Mouse (Mus musculus) MEL (cell line): ENCODE results near the gene Rbm38. TPM values are rescaled to one million over a fixed set of nuclear protein-coding genes. Genes with fewer than 3 reads are reported as not detected.

ENCODE experiments used
- DNase-seq: peaks from one replicate; pipeline ENCODE4 v3.0.0; 2011; ENCODE audit warnings: low read depth, low spot score
- H3K27ac ChIP-seq: 2 replicates; pipeline ENCODE4 v1.5.1; 2012; ENCODE audit warnings: low read depth, mild to moderate bottlenecking, control low read depth, low read length, moderate library complexity; ENCODE audit not compliant: control insufficient read depth
- H3K27me3 ChIP-seq, 2 experiments: fragments of 150-350 bp in 1 of 2; sonication (generic) in 1 of 2; 2 replicates each; pipeline ENCODE4 v1.6.1; 2012; ENCODE audit warnings: low read length in 2 of 2, mild to moderate bottlenecking in 2 of 2, improper control_type of control experiment in 1 of 2, moderate library complexity in 1 of 2; ENCODE audit not compliant: insufficient read depth in 2 of 2, control insufficient read depth in 1 of 2
- H3K36me3 ChIP-seq, 2 experiments: 2 replicates each; pipeline ENCODE4 v1.6.1; 2012 to 2014; ENCODE audit warnings: low read length in 2 of 2, improper control_type of control experiment in 1 of 2, inconsistent platforms in 1 of 2, mild to moderate bottlenecking in 1 of 2; ENCODE audit not compliant: insufficient read depth in 2 of 2, control insufficient read depth in 1 of 2
- H3K4me1 ChIP-seq, 2 experiments: fragments of 150-350 bp in 1 of 2; sonication (generic) in 1 of 2; 2 replicates each; pipeline ENCODE4 v1.6.1; 2012; ENCODE audit warnings: low read length in 2 of 2, improper control_type of control experiment in 1 of 2, mild to moderate bottlenecking in 1 of 2; ENCODE audit not compliant: insufficient read depth in 2 of 2, control insufficient read depth in 1 of 2
- H3K4me3 ChIP-seq, 2 experiments: fragments of 150-350 bp in 1 of 2; sonication (generic) in 1 of 2; 2 replicates each; pipeline ENCODE4 v1.5.1; 2012; ENCODE audit warnings: low read depth in 2 of 2, low read length in 2 of 2, mild to moderate bottlenecking in 2 of 2, moderate library complexity in 2 of 2, control low read depth in 1 of 2, improper control_type of control experiment in 1 of 2; ENCODE audit not compliant: control insufficient read depth in 1 of 2, insufficient read depth in 1 of 2
- H3K79me2 ChIP-seq: 2 replicates; pipeline ENCODE4 v1.6.1; 2012; ENCODE audit warnings: mild to moderate bottlenecking, low read length, moderate library complexity; ENCODE audit not compliant: control insufficient read depth, poor library complexity, insufficient read depth
- H3K9ac ChIP-seq: 2 replicates; pipeline ENCODE4 v1.6.1; 2012; ENCODE audit warnings: low read depth, mild to moderate bottlenecking, control low read depth, low read length, moderate library complexity; ENCODE audit not compliant: control insufficient read depth, poor library complexity, severe bottlenecking
- H3K9me3 ChIP-seq: fragments of 150-350 bp; sonication (generic); replicated peaks from 2 replicates; pipeline ENCODE4 v1.6.1; 2012; ENCODE audit warnings: mild to moderate bottlenecking, low read length, improper control_type of control experiment, moderate library complexity; ENCODE audit not compliant: insufficient read depth
- BHLHE40 ChIP-seq: IDR thresholded peaks from 2 replicates; pipeline ENCODE4 v1.6.1; 2012; ENCODE audit warnings: low read depth, mild to moderate bottlenecking, inconsistent platforms, low read length, improper control_type of control experiment, borderline replicate concordance
- CHD2 ChIP-seq: IDR thresholded peaks from 2 replicates; pipeline ENCODE4 v1.6.1; 2011; ENCODE audit warnings: low read length, improper control_type of control experiment
- ELF1 ChIP-seq: IDR thresholded peaks from 2 replicates; pipeline ENCODE4 v1.6.1; 2014; ENCODE audit warnings: low read depth, mild to moderate bottlenecking, inconsistent platforms, low read length, improper control_type of control experiment, moderate library complexity
- GABPA ChIP-seq: IDR thresholded peaks from 2 replicates; pipeline ENCODE4 v1.6.1; 2012; ENCODE audit warnings: low read depth, mild to moderate bottlenecking, inconsistent platforms, low read length, improper control_type of control experiment, moderate library complexity
- JUND ChIP-seq: IDR thresholded peaks from 2 replicates; pipeline ENCODE4 v1.6.1; 2011; ENCODE audit warnings: low read depth, mild to moderate bottlenecking, improper control_type of control experiment, low read length
- KAT2A ChIP-seq: conservative IDR thresholded peaks from 2 replicates; pipeline ENCODE4 v1.6.1; 2012; ENCODE audit warnings: low read depth, low read length, improper control_type of control experiment, inconsistent platforms
- MAFK ChIP-seq: IDR thresholded peaks from 2 replicates; pipeline ENCODE4 v1.6.1; 2011; ENCODE audit warnings: low read depth, mild to moderate bottlenecking, low read length, improper control_type of control experiment, borderline replicate concordance
- MAX ChIP-seq: IDR thresholded peaks from 2 replicates; pipeline ENCODE4 v1.6.1; 2011; ENCODE audit warnings: low read length, improper control_type of control experiment
- MXI1 ChIP-seq: IDR thresholded peaks from 2 replicates; pipeline ENCODE4 v1.6.1; 2011; ENCODE audit warnings: mild to moderate bottlenecking, low read depth, low read length, improper control_type of control experiment
- NRF1 ChIP-seq: IDR thresholded peaks from 2 replicates; pipeline ENCODE4 v1.6.1; 2014; ENCODE audit warnings: low read depth, mild to moderate bottlenecking, inconsistent platforms, low read length, improper control_type of control experiment, moderate library complexity; ENCODE audit not compliant: poor library complexity, insufficient read depth, severe bottlenecking
- POLR2AphosphoS2 ChIP-seq: IDR thresholded peaks from 2 replicates; pipeline ENCODE4 v1.6.1; 2011; ENCODE audit warnings: low read length, improper control_type of control experiment
- RCOR1 ChIP-seq: IDR thresholded peaks from 2 replicates; pipeline ENCODE4 v1.6.1; 2012; ENCODE audit warnings: low read depth, mild to moderate bottlenecking, inconsistent platforms, low read length, improper control_type of control experiment
- SMC3 ChIP-seq: IDR thresholded peaks from 2 replicates; pipeline ENCODE4 v1.6.1; 2011; ENCODE audit warnings: low read depth, low read length, improper control_type of control experiment
- TBP ChIP-seq: IDR thresholded peaks from 2 replicates; pipeline ENCODE4 v1.8.0; 2011; ENCODE audit warnings: low read depth, low read length, improper control_type of control experiment
- UBTF ChIP-seq: IDR thresholded peaks from 2 replicates; pipeline ENCODE4 v1.6.1; 2012; ENCODE audit warnings: low read depth, mild to moderate bottlenecking, inconsistent platforms, low read length, improper control_type of control experiment, moderate library complexity, borderline replicate concordance; ENCODE audit not compliant: insufficient read depth
- USF1 ChIP-seq: IDR thresholded peaks from 2 replicates; pipeline ENCODE4 v1.6.1; 2014; ENCODE audit warnings: low read depth, mild to moderate bottlenecking, inconsistent platforms, low read length, improper control_type of control experiment, moderate library complexity
- ZC3H11A ChIP-seq: IDR thresholded peaks from 2 replicates; pipeline ENCODE4 v1.6.1; 2012; ENCODE audit warnings: low read depth, mild to moderate bottlenecking, inconsistent platforms, low read length, improper control_type of control experiment
- ZKSCAN1 ChIP-seq: IDR thresholded peaks from 2 replicates; pipeline ENCODE4 v1.6.1; 2012; ENCODE audit warnings: low read depth, mild to moderate bottlenecking, inconsistent platforms, low read length, improper control_type of control experiment, moderate library complexity
- ZMIZ1 ChIP-seq: IDR thresholded peaks from 2 replicates; pipeline ENCODE4 v1.6.1; 2012; ENCODE audit warnings: low read depth, mild to moderate bottlenecking, inconsistent platforms, low read length, improper control_type of control experiment, moderate library complexity
- polyA plus RNA-seq, 2 experiments: library from polyadenylated mRNA; stranded (reverse) in 1 of 2; unstranded in 1 of 2; fragments of >175 nt in 1 of 2; fragments of >200 nt in 1 of 2; gene quantifications; 2 replicates each; pipeline versions ENCODE4 v1.2.1 to v1.2.4; 2012; ENCODE audit warnings: low replicate concordance in 2 of 2, low read depth in 1 of 2; ENCODE audit not compliant: insufficient read length in 2 of 2, insufficient read depth in 1 of 2, missing spikeins in 1 of 2
- total RNA-seq: library from RNA; depleted of rRNA; stranded (reverse); fragments of 300-350 nt; gene quantifications from 2 replicates; pipeline ENCODE4 v1.2.3, GENCODE M21; 2012

The Rbm38 gene
- total and polyA plus RNA-seq, 3 experiments, result 39.0 to 207 TPM; not detected in 1

DNA sequence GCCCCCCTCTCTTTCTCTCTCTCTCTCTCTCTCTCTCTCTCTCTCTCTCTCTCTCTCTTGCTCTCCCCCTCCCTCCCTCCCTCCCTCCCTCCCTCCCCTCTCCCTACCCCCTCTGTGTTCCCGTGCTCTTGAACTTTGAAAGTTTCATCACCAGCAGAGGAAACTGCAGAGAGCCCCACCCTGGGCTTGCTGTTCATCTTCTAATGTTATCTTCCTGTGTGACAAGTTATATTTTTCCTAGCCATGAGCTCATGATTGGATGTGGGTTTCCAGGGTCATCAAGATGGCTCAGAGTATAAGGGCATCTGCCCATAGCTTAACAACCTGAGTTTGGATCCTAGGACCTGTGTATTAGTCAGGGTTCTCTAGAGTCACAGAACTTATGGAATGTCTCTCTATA, 42.9 kb downstream of the Rbm38 start:
- peaks cover 0 to 11% of the 10 kb centered on the region in 2 experiments; a peak in 2 of 4 replicates for H3K36me3 ChIP-seq
- H3K27me3 ChIP-seq, result no peaks in the 10 kb centered on the region
- no peaks in the 10 kb centered on the region for H3K9me3 ChIP-seq
- no peaks in the 10 kb centered on the region; the same call in 1 of the 2 replicates for H3K79me2 ChIP-seq
- H3K9ac ChIP-seq, result no peak overlapping the region
- no peak for DNase-seq
- no peak overlapping the region for H3K27ac ChIP-seq
- no peak for TF ChIP-seq ZMIZ1
- TF ChIP-seq UBTF, result no peak
- TF ChIP-seq ZKSCAN1, result no peak
- TF ChIP-seq POLR2AphosphoS2, result no peak
- TF ChIP-seq JUND, result no peak
- no peak for TF ChIP-seq BHLHE40
- no peak for TF ChIP-seq RCOR1
- no peak for TF ChIP-seq KAT2A
- TF ChIP-seq SMC3, result no peak
- no peak for TF ChIP-seq NRF1
- TF ChIP-seq ZC3H11A, result no peak
- peaks cover 6 to 25% of the 10 kb centered on the region in 2 experiments for H3K4me1 ChIP-seq
- no peak overlapping the region for H3K4me3 ChIP-seq

DNA sequence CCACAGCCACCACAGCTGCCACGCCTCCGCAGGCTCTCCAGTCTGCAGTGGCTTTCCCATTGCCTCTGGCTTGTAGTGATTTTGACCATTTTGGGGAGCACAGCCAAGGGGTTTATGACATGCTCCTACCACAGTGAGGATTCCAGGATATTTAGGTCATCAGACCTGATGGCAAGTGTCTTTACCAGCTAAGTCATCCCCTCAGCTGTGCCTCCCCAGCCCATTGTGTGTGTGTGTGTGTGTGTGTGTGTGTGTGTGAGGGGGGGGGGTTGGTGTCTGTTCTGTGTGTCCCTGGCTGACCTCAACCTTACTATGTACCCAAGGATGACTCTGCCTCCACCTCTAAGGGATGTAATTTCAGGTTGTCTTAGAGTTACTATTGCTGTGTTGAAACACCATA, 44.6 kb downstream of the Rbm38 start:
- H3K36me3 ChIP-seq, result peaks cover 0 to 11% of the 10 kb centered on the region in 2 experiments; a peak in 2 of 4 replicates
- H3K27me3 ChIP-seq, result no peaks in the 10 kb centered on the region
- DNase-seq, result no peak
- H3K4me1 ChIP-seq, result peaks cover 6 to 25% of the 10 kb centered on the region in 2 experiments
- H3K4me3 ChIP-seq, result no peak overlapping the region
- H3K27ac ChIP-seq, result no peak overlapping the region
- no peak for TF ChIP-seq ZC3H11A
- no peak for TF ChIP-seq BHLHE40
- no peak for TF ChIP-seq ELF1
- TF ChIP-seq CHD2, result no peak
- no peak for TF ChIP-seq USF1
- TF ChIP-seq RCOR1, result no peak
- no peak for TF ChIP-seq MAX
- TF ChIP-seq MAFK, result no peak
- TF ChIP-seq TBP, result no peak
- no peak for TF ChIP-seq MXI1
- TF ChIP-seq GABPA, result no peak
- no peak for TF ChIP-seq ZKSCAN1
- TF ChIP-seq, all 39 proteins: peak for 0
- Histone ChIP-seq H3K9ac (no peak overlapping the region), H3K79me2 (no peaks in the 10 kb centered on the region; the same call in 1 of the 2 replicates), H3K9me3 (no peaks in the 10 kb centered on the region)
